Mouse (Mus musculus): ENCODE data around the gene Cldn4.

GRCm38 (mm10) chr5:134983111-134983510, 36.4 kb upstream of the Cldn4 start:
- TF ChIP-seq CTCF (IDR thresholded peaks at IDR 0.05; ENCODE audit: control insufficient read depth, insufficient read depth, insufficient replicate concordance, low read depth, low read length), result no peak
- TF ChIP-seq POLR2A (IDR thresholded peaks at IDR 0.05; ENCODE audit: control insufficient read depth, low read depth, low read length), result no peak
